Mouse (Mus musculus): ENCODE measurements around the gene D630003M21Rik.

DNA sequence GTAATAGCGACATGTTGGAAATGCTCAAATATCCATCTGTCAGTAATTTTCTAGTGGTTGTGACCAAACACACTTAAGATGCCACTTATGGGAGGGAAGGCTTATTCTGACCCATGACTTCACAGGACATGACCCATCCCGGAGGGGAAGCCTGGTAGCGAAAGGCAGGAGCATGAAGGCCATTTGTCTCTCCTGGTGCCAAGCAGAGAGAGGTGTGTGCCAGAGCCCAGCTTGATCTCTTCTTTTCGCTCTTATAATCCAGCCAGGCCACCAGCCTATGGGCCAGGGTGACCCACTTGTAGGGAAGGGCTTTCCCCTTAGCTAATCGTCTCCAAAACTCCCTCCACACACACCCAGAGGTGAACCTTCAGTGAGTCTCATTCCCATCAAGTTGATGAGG is 9.1 kb upstream of the D630003M21Rik start:
- TF ChIP-seq CTCF (IDR thresholded peaks at IDR 0.05; ENCODE audit: low read depth) (no peak), EP300 (IDR thresholded peaks at IDR 0.05; ENCODE audit: low read depth) (no peak)
